Mouse (Mus musculus) urinary bladder, adult 2 months (tissue): ENCODE measurements around the gene Agbl5. TPM values are rescaled to one million over a fixed set of nuclear protein-coding genes. Genes with fewer than 3 reads are reported as not detected.

Experiments
- DNase-seq: peaks from one replicate; pipeline ENCODE4 v3.0.0; 2022; ENCODE audit warnings: low spot score
- polyA plus RNA-seq: library from polyadenylated mRNA; depleted of rRNA; stranded (reverse); fragments of >200 nt; gene quantifications from 2 replicates; pipeline ENCODE4 v1.2.3, GENCODE M21; 2012

Agbl5 gene
- polyA plus RNA-seq, 1 experiment: 16.5 TPM

DNA sequence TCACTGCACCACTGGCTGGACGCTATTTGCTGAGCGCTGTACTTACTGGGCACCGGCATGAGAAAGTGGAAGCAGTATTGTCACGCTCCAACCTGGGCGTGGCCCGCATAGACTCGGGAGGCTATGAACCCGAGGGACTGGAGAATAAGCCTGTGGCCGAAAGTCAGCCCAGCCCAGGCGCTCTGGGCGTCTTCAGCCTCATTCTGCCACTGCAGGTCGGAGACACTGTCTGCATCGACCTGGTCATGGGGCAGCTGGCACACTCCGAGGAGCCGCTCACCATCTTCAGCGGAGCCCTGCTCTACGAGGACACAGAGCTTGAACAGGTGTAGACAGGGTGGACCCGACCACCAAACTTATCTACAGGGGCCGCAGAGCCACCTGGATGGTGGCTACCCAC, 32.1 kb downstream of the Agbl5 start:
- DNase-seq: no peak

DNA sequence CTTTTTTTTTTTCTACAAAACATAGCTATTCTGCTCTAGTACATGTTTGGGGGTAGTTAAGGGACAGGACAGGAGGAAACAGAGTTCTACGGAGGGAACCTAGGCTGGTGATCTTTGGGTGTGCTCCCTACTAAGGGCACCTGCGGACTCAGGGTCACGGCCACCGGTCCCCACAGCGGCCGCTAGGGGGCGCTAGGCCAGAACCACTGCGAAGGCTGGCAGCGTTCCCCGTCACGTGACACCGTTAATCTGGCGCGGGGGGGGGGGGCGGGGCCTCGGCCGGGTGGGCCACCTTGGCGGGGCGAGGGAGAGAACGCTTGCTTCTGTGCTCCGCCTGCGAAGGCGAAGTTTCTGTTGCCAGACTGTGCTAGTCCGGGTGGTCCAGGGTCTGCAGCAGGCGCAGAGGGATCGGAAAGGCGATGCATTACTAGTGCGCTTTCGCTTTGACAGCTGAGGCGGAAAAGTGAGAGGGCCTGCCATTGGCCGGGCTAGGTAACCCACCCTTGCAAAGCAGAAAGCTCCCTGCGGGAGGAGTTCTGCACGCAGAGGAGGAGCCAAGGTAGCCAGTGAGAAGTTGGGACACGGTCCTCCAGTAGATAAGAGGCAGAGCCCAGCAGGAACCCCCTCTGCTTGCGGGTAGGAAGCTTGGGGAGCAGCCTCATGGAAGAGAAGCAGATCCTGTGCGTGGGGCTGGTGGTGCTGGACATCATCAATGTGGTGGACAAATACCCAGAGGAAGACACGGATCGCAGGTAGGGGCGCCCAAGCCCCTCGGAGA, 33.0 kb downstream of the Agbl5 start, which contains the start of gene Khk:
Khk (plus strand) TSS at position 176 of the 778 bp plus-strand sequence.
- peak; percentile 92 for DNase-seq

DNA sequence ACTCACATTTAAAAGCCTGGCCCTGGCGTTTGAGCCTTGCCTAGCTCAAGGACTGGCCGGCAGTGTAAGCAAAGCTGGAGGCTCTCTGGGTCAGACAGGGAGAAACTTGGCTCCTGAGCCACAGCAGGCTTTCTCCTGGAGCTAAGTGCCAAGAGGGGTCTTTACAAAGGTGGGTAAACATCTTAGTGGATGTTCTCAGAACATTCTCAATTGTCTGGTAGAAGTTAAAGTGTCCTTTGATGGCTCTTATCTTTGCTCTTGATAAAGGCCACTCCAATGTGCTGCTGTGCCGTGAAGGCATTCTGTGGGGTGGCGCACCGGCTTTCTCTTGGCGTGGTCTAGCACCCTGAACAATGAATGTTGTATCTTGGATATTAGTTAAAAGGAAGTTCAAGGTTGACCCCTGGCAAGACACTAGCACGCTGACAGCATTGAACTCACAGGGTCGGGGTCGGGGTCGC, 34.1 kb downstream of the Agbl5 start:
- DNase-seq: no peak

DNA sequence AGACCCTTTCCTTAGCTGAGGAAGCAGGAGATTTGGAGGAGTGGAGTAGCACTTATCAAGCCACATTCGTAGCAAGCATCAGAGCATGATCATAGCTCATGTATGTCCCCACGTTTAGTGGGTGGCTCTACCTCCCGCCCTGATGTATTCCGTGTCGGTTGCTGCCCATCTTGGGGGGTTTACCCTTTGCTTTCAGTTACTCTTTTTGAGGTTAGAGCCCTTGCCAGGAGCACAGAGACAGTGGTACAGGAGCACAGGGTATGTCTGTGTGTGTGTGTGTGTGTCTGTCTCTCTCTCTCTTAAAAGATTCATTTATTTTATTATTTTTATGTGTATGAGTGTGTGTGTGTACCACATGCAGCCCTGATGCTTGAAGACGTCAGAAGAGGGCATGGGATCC, 34.6 kb downstream of the Agbl5 start:
- DNase-seq: no peak

DNA sequence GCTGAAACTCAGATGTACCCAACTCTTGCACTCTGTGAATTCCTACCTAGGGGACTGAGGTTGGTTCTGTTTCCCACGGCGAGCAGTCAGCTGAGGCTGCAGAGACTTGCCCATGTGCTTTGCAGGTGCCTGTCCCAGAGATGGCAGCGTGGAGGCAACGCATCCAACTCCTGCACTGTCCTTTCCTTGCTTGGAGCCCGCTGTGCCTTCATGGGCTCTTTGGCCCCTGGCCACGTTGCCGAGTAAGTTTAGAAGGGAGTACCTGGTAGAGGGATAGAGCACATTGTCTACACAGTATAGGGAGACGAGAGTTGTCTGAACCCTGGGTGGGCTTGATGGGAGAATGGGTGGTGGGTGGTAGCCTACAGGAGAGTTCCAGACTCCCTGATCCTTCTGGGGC, 36.1 kb downstream of the Agbl5 start:
- DNase-seq: no peak

DNA sequence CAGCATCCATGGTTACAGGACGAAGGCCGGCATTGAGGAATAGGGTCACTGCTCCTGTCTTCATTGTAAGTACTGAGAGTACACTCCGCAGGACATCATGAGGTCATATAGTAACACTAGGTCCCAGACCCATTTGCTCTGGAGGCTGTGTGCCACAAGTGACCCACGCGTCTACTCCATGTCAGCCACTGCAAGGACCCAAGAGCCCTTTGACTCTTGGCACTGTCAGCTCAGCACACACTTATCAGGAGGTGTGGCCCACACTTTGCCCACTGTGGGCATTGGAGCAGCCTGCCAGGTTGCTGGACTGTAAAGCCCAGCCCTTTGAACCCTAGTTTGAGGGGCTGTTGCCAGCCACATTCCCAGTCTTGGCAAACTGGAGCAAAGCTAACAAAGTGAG, 36.7 kb downstream of the Agbl5 start:
- DNase-seq: no peak

DNA sequence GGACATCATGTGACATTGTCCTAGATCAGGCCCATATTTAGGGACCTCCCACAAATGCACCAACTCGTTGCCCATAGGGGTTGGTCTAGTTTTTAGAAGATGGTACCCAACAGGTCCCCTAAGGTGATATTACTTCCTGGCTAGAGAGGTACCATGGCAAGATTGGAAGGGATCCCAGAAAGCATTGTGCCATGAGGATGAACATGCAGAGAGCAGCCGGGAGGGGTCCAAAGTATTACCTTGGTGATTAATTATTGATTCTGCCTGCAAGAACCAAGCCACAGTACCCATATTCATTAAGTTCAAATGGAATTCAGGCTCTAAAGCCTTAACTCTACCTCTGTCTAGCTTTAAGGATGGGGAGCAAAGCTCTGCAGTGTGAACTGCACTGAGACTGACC, 37.6 kb downstream of the Agbl5 start:
- no peak for DNase-seq

DNA sequence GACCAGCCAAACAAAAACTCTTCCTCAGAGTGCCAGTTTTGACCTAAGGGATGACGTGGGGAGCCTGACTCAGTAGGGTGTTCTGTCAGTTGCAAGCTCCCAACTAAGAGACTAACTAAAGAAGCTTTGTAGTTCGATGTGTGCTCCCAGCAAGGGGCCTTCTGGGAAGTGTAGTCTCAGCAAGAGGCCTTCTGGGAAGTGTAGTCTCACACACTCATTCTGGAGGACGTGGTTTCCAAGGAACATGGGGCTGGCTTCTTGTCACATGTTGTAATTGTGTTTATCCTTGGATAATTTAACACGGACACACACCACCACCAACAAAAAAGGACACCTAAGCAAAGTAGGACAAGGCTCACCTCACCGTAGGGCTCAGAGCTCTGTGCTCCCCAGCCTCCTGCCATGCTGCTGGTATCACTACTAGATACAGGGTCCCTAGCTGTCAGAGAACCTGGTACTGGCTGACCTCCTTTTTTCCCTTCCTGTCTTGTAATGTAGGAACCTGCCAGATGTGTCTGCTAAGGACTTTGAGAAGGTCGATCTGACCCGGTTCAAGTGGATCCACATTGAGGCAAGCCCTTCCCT, 39.5 kb downstream of the Agbl5 start:
- no peak for DNase-seq

DNA sequence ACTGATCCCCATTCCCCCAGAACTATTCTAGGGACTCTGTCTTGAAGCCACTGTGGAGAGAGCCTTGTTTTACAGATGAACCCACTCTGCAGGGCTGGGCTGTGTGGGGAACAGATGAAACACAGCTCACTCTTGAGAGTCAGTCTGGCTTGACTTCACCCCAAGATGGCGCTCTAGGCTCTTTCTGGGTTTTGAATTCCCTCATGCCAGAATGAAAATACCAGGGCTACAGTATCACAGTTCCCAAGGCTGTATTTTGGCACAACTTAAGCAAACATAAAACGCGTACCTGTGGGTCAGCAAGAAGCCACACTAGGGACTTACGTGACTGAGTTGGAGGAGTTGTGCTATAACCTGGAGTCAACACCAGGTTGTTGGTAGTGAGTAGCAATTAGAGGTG, 41.6 kb downstream of the Agbl5 start:
- DNase-seq: no peak

DNA sequence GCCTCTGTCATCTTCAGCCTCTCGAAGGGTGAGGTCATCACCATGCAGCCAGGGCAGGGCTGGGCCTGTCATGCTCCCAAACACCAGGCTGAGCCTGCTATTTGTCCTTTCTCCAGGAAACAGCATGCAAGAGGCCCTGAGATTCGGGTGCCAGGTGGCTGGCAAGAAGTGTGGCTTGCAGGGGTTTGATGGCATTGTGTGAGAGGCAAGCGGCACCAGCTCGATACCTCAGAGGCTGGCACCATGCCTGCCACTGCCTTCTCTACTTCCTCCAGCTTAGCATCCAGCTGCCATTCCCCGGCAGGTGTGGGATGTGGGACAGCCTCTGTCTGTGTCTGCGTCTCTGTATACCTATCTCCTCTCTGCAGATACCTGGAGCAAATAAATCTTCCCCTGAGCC, 42.4 kb downstream of the Agbl5 start:
- DNase-seq: no peak

DNA sequence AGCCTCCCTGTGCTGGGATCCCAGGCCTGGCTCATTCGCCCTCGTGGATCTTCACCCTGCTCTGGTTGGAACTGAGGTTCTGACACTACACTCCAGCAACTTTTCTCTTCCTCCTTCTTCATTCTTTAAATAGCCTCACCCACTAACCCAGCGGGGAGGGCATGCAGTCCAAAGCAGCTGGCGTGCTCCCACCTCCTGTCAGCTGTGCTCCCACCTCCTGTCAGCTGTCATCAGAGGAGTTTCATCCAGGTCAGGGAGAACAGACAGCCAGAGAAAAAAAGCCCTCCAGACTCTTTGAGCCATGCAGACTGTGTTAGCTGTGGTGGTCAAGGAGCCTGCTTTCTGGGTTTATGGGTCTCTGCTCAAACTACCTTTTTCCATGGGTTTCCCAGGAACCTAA, 42.9 kb downstream of the Agbl5 start:
- DNase-seq: no peak

DNA sequence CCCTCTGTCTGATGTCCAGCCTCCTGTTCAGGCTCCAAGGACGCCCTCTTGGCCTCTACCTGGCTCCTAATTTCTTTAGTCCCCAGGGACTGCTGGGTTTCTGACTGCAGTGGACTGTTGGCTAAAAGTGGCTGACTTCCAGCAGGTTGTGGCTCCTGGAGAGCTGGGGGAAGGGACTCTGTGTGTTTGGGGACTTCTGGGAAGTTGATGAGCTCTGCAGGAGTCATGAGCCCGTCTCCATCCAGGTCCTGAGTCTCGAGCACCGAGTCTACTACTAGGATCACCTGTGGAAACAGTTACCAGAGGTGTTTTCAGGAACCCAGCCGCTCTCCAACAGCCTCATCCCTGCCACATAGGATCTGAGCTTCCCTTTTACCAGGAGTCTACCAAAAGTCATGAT, 45.2 kb downstream of the Agbl5 start:
- DNase-seq: no peak

DNA sequence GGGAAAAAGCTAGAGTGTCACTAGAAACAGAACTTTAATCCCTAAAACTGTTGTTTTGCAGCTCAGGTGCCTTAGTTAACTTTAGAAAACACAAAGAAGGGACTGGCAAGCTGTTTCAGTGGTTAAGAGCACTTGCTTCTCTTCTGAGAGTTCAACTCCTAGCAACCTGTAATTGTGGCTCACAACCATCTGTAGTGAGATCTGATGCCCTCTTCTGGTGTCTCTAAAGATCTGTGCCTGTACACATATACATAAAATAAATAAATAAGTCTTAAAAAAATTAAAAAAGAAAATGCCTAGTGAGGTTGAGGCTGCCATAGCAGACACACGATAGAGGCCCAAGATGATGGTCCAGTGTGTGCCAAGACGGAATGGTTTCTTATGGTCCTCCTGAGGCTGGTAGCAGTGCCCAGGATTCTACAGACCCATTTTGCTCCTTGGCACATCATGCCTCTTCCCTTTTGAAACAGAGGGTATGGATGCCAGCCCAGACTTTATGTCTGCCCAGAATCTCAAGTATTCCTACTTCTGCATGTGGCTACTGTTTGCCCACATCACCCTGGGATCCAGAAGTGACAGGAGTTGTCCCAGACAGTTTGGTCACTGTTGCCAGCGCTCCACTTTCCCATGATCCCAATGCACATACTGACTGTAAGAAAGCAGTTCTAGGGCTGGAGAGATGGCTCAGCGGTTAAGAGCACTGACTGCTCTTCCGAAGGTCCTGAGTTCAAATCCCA, 46.4 kb downstream of the Agbl5 start:
- DNase-seq: no peak

DNA sequence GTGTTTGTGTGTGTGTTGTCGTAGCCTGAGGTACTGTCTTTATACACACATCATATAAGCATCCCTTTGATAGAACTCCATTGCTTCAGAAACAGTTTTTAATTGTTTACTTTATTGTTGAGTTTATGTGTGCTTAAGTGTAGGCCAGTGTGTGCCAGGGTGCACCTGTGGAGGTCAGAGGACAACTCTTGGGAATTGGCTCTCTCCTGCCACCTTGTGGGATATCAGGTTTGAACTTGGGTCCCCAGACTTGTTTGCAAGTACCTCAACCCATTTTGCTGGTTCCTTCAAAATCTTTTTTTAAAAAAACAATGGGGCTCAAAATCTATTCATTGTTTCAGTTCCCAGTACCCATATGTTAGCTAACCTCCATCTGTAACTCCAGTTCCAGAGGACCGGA, 54.5 kb downstream of the Agbl5 start:
- no peak for DNase-seq

DNA sequence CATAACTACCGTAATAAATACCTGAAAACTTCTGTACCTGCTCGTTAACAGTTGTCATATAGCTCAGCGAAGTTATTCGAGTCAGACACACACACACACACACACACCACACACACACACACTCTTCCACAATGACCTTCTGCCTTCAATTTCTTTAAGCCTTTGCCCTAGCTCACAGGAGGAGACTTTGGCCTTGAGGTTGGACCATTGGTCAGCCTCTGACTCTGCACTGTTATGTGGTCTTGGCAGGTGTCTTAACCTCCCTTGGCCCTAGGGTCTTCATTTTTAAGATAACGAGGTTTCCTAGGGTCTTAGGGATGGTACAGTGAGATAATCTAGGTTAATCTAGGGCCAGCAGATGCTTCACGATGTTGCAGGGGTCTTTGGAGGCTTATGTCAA, 55.9 kb downstream of the Agbl5 start:
- no peak for DNase-seq

DNA sequence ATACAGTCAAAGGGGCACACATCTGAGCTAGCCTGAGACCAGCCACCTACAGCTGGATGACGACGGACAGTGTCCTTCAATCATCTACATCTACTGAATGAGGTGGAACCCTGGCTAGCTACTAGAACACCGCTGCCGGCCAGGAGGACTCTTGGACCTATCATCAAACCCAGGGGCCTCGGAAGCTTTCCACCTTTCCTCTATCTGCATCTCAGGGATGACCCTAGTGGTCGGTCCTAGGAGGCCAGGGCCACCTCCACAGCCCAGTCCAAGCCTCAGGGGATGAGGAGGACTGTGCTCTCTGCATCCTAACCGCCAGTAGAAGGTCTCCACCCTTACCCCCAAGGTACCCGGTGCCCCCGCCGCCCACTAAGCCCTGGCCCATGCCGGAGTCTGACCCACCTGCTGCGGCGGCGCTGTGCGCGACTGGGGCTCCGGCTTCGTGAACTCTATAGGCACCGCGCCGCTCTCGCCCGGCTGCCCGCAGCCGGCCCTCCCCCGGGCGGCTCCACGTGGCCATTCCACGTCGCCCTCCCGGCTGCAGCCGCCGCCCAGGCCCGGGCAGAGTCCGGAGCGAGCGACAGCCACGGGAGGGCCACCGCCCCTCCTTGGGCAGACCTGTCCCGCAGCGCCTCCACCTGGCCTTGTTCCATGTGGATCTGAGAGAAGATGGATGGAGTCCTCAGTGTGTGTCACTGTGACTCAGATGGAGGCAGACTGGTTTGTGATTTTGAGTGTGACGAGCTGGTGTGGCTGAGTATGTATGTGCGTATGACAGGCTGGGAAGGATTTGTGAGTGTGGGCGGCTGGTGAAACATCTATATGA, 56.7 kb downstream of the Agbl5 start, which contains the start of gene Cgref1:
Cgref1 (minus strand) TSS at position 636 of the 826 bp plus-strand sequence.
- DNase-seq: peak; percentile 44

DNA sequence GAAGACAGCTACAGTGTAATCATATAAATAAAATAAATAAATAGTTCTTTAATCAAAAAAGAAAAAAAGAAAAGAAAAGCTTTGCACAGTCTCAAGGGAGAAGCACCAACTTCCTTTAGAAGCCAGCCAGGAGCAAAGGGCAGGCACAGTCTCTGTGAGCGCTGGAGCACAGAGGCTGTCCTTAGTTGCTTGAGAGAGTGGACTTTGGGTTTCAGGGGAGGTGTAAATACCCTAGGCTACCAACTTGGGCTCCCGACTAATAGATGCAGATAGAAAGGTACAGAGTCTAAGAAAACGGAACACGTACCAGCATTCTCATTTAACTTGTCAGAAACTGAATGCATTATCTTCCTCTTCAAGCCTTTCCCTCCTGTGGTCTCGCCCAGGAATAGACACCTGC, 60.1 kb downstream of the Agbl5 start:
- DNase-seq: no peak

DNA sequence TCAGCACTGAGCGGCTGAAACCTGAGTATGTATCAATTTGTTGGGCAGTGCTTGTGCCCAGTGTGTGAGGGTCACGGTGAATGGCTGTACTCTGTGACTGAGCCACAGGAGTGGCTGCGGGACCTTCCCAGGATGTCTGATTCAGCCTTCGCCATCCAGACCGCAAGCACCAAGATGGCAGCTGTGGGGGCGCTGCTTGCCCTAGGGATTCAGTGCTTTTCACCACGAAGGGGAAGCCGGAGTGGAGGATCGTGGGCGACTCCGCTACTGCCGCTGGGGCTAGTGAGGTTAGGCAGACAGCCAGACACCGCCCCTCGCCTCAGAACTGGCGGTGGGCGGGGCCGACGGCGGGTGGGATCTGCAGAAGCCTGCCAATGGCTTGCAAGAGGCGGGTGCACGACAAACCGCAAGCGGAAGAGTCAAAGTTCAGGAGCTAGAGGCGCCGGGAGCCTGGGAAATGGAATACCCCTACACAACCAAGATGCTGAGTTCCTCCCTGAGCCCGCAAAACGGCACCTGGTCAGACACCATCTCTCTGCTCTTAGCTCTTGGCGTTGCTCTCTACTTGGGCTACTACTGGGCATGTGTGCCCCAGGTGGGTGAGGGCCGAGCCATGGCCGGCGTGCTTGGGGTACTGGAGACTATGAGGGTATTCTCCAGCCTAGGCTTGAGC, 61.3 kb downstream of the Agbl5 start:
- DNase-seq: peak; percentile 74

DNA sequence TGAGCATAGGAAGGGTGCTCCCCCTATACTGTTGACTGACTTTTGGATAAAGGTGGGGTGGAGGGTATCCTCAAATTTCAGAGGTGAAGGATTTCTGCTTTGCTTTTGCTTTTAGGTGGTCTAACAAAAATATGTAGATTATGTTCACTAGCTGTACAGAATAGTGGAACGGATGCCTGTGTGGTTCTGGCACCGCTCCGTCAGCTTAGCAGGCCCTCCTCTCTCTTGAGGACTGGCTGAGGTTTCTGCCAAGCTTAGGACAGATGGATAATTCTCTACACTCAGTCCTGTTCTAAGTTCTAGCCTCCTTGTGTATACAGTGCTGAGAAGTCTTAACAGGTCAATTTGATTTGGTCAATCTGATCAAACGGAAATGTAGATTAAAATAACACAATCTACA, 62.0 kb downstream of the Agbl5 start:
- DNase-seq: no peak

DNA sequence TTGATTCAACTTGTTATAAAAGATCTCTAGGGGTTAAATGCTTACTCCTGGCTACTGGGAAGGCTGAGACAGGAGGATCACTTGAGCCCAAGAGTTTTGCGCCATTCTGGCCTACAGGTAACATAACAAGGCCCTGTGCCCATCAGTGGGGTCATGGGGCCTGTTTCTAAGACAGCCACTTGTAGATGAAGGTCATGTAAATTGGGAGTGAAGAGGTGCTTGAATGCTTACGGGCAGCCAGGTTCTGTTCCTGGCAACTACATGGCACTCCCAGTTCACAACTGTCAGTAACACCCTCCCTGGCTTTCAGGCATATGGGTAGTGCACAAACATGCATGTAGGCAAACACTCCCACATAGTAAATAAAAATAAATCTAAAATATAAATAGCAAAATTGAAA, 62.4 kb downstream of the Agbl5 start:
- no peak for DNase-seq

DNA sequence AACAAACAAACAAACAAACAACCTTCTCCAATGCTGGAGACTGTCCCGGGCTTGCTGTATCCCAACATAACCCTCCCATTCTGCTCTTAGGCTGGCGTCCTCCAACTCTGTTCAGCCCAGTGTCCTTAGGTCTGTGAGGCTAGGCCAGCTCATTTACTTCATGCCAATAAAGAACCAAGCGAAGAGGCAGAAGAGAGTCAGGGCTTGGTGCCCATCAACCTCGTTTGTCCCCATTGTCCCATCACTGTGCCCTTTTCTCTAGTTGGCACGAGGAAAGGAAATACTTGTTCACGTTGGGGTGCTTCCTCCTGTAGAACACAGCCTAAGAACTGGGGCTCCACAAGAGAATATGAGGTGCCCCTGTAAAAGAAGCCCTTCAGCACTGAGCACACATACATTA, 63.2 kb downstream of the Agbl5 start:
- DNase-seq: no peak
